Mouse (Mus musculus) E14TG2a.4 (cell line): ENCODE data around the gene Ndufs3.

Experiments
- CTCF ChIP-seq: conservative IDR thresholded peaks from 2 replicates; pipeline ENCODE4 v1.5.1; 2014; ENCODE audit warnings: low read length
- NANOG ChIP-seq: IDR thresholded peaks from 2 replicates; pipeline ENCODE4 v1.6.1; 2014; ENCODE audit warnings: borderline replicate concordance, low read length, mixed read lengths
- POU5F1 ChIP-seq: IDR thresholded peaks from 2 replicates; pipeline ENCODE4 v1.6.1; 2014; ENCODE audit warnings: low read length, borderline replicate concordance

- TF ChIP-seq CTCF, result no peak
- TF ChIP-seq NANOG, result no peak
- no peak for TF ChIP-seq POU5F1
These were observed 2.1 kb upstream of the Ndufs3 start for GRCm38 (mm10) chr2:90906721-90907120.
